Mouse (Mus musculus) heart, embryonic 16.5 days (tissue): ENCODE data around the gene D5Ertd579e. TPM values are rescaled to one million over a fixed set of nuclear protein-coding genes. Genes with fewer than 3 reads are reported as not detected.
"Not testable (repeated sequence)": the region's sequence is repeated elsewhere in the genome, so short reads cannot be mapped to it uniquely, and the experiment has no call there.

Source experiments
- ATAC-seq: fragments of 200-750 bp; cut with Nextera tagmentation; replicated peaks from 2 replicates; pipeline ENCODE4 v1.8.0; 2017; ENCODE audit warnings: moderate number of reproducible peaks; ENCODE audit not compliant: insufficient read depth, low FRiP score; ENCODE audit errors: extremely low read depth
- H3K27ac ChIP-seq: fragments of 300-500 bp; sonication (generic); 2 replicates; pipeline ENCODE4 v1.5.1; 2014; ENCODE audit warnings: mild to moderate bottlenecking, low read length, control low read depth, moderate library complexity
- H3K27me3 ChIP-seq: fragments of 300-500 bp; sonication (generic); 2 replicates; pipeline ENCODE4 v1.6.1; 2014; ENCODE audit warnings: low read length, mixed read lengths; ENCODE audit not compliant: control insufficient read depth, insufficient read depth
- H3K36me3 ChIP-seq: fragments of 300-500 bp; sonication (generic); 2 replicates; pipeline ENCODE4 v1.6.1; 2014; ENCODE audit not compliant: control insufficient read depth, insufficient read depth
- H3K4me1 ChIP-seq: fragments of 300-500 bp; sonication (generic); 2 replicates; pipeline ENCODE4 v1.6.1; 2014; ENCODE audit warnings: low read length, mixed read lengths; ENCODE audit not compliant: control insufficient read depth, insufficient read depth
- H3K4me2 ChIP-seq: fragments of 300-500 bp; sonication (generic); 2 replicates; pipeline ENCODE4 v1.6.1; 2014; ENCODE audit warnings: low read depth, mild to moderate bottlenecking, control low read depth, low read length
- H3K4me3 ChIP-seq: fragments of 300-500 bp; sonication (generic); 2 replicates; pipeline ENCODE4 v1.5.1; 2014; ENCODE audit warnings: mild to moderate bottlenecking, control low read depth, low read length
- H3K9ac ChIP-seq: fragments of 300-500 bp; sonication (generic); 2 replicates; pipeline ENCODE4 v1.6.1; 2014; ENCODE audit warnings: low read length, control low read depth
- H3K9me3 ChIP-seq: fragments of 300-500 bp; sonication (generic); replicated peaks from 2 replicates; pipeline ENCODE4 v1.6.1; 2016; ENCODE audit warnings: low read length; ENCODE audit not compliant: control insufficient read depth
- WGBS: fragments of 180-500 bp; shearing (Covaris S2); extraction: QIAGEN DNeasy Blood & Tissue Kit; methylation state at CpG from one replicate; pipeline ENCODE4 v1.1.7; 2014; 5-methylcytosine and 5-hydroxymethylcytosine counted together
- polyA plus RNA-seq: library from polyadenylated mRNA; unstranded; fragments of >200 nt; fragmentation: Nextera tagmentation; extraction: Ambion mirVana; gene quantifications from 2 replicates; pipeline ENCODE4 v1.2.1, GENCODE M21; 2015

Gene D5Ertd579e
- polyA plus RNA-seq, 1 experiment from 2014 or later: 23.0 TPM

DNA sequence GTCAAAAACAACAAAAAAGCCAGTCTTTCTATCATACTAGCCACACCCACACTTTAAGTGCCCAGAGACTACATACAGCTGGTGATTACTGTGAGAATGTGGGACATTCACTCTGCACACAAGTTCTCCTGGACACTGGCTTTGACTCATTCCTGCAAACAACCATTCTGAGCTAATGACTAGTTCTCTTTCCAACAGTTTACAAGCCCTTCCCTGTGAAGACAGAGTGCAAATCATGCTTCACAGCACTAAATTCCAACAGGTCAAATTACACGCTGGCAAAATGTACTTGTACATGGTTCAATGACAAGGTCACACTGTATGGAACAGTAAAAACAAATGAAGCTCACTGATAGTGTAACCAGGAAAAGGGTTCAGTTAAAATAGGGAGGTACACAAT lies 17.0 kb downstream of the D5Ertd579e start:
- ATAC-seq: 0 out of 2 replicates have a peak, but pooled peaks have one; percentile 6
- 20% methylated on average over 1 of the region's 1 CpGs for WGBS
- no peak overlapping the region for H3K4me3 ChIP-seq

GRCm38 (mm10) chr5:36677907-36678306 lies 17.9 kb downstream of the D5Ertd579e start:
- H3K9ac ChIP-seq: no peak overlapping the region
- no peaks in the 10 kb centered on the region for H3K9me3 ChIP-seq
- H3K36me3 ChIP-seq: no peaks in the 10 kb centered on the region
- H3K4me3 ChIP-seq: no peak overlapping the region
- no peak overlapping the region for H3K27ac ChIP-seq
- no peaks in the 10 kb centered on the region for H3K27me3 ChIP-seq
- no peak for ATAC-seq
- H3K4me1 ChIP-seq: peaks cover 26% of the 10 kb centered on the region
- WGBS: 86% methylated on average over 5 of the region's 5 CpGs
- no peak overlapping the region for H3K4me2 ChIP-seq

More for the DNA sequence above, 17.0 kb downstream of the D5Ertd579e start:
- Histone ChIP-seq H3K27ac (0 out of 2 replicates have a peak overlapping the region, but pooled peaks have one; percentile 1), H3K9ac (no peak overlapping the region), H3K27me3 (no peaks in the 10 kb centered on the region), H3K9me3 (no peaks in the 10 kb centered on the region), H3K4me1 (peaks cover 26% of the 10 kb centered on the region), H3K4me2 (no peak overlapping the region), H3K36me3 (no peaks in the 10 kb centered on the region)

DNA sequence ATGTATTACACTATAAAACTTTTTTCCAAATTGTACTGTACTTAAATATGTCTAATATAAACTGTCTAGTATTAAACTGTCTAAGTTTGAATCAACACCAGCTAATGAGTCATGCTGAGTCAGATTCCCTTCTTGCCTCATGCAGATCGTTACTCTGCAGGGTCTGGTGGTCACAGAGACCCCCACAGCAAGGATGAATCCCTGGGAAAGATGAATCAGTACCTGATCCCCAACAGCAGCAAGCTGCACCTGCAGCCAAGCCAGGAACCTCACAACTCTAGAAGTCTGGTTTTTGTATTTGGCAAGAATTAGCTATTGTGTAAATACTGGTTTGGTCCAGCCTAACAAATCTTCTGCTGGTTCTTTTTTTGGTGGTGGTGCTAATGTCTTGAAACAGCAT lies 20.4 kb downstream of the D5Ertd579e start:
- 41% methylated on average over 1 of the region's 1 CpGs for WGBS
- ATAC-seq: no peak
- Histone ChIP-seq H3K27me3 (no peaks in the 10 kb centered on the region), H3K4me1 (peaks cover 19% of the 10 kb centered on the region), H3K4me3 (no peak overlapping the region), H3K27ac (no peak overlapping the region), H3K36me3 (peaks cover 6% of the 10 kb centered on the region), H3K4me2 (no peak overlapping the region), H3K9me3 (no peaks in the 10 kb centered on the region), H3K9ac (no peak overlapping the region)

DNA sequence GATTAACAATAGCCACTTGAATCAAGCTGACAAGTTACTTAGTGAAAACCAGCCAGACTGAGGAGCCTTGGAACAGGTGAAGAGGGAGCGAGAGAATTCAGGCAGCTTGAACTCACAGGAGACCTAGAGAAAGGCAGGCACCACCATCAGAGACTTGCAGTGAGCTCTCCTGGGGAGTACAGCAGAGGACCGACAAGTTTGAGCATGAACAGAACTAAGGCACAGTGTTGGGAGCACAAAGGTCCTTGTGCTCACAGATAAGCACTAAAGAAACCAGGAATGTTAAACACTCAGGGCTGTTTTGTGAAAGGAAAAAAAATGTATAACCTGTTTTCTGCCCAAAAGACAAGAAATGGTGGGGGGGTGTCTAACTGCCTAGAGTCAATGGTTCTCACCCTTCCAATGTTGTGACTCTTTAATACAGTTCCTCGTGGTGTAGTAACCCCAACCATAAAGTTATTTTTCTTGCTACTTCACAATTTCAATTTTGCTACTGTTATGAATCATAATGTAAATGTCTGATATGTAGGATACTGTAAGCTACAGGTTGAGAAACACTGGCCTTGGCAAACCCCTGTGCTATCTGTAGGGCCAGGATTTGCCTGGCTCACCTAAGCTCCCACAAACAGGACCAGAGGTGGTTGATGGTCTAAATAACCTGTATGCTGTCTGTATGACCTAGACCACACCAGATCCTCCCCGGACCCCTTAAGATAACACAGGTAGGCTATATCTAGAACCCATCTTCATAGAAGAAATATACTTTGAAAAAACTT lies 21.0 kb downstream of the D5Ertd579e start:
- Histone ChIP-seq H3K9me3 (no peaks in the 10 kb centered on the region), H3K36me3 (peaks cover 6% of the 10 kb centered on the region), H3K9ac (no peak overlapping the region), H3K4me3 (no peak overlapping the region), H3K4me1 (peaks cover 23% of the 10 kb centered on the region), H3K4me2 (no peak overlapping the region), H3K27ac (no peak overlapping the region), H3K27me3 (no peaks in the 10 kb centered on the region)
- ATAC-seq: no peak
- 58% methylated on average over 4 of the region's 4 CpGs for WGBS

DNA sequence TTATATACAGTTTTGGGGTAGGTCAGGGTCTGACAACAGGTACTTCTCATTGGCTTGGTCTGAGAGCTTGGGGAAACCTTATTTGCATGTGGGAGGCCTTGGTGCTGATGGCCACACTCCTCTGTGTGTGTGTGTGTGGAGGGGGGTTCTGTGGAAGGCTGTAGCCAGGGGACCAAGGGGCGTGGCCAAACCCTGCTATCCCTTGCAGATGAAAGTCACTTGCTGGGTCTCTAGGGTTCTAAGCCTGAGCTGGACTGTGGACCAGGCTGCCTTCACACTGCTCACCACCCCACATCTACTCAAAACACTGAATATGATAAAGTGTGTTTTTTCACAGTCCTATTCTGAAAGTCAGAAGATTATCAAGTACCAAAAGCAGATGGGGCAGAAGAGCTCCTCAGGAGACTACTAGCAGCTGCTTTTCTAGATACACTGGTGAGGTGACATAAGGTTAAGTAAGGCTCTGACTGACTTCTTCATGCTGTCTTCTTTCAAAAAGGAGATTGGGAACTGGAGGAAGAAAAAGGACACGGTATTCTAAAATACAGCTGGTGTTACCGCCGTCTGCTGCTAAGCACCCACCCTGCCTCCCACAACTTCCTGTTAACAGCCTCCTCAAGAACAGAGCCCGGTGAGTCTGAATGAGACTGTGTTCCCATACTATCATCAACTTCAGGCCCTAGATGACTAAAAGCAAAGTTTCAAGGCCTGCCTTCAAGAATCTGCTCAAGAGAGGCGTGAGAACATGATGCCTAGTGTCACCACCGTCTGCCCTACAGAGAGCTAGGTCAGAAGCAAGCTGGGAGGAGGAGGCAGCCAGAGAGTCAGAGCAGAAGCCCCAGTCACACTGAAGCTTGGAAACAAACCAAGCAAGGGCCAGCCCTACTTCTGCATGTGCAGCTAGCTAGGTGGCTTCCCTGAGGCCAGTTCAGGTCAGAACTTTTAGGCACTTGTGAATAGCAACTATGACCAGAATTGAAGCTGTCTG lies 26.5 kb downstream of the D5Ertd579e start:
- ATAC-seq: peak; percentile 32; the same call in 1 of the 2 replicates

GRCm38 (mm10) chr5:36668572-36668971 lies 27.3 kb downstream of the D5Ertd579e start:
- peaks cover 6% of the 10 kb centered on the region for H3K36me3 ChIP-seq
- peaks cover 10% of the 10 kb centered on the region for H3K4me1 ChIP-seq
- H3K4me2 ChIP-seq: no peak overlapping the region
- no peak; the same call in 1 of the 2 replicates for ATAC-seq
- WGBS: 76% methylated on average over 8 of the region's 8 CpGs
- H3K27me3 ChIP-seq: no peaks in the 10 kb centered on the region
- no peak overlapping the region for H3K27ac ChIP-seq
- no peaks in the 10 kb centered on the region for H3K9me3 ChIP-seq
- no peak overlapping the region for H3K9ac ChIP-seq
- no peak overlapping the region for H3K4me3 ChIP-seq

More for the DNA sequence above, 26.5 kb downstream of the D5Ertd579e start:
- WGBS: 62% methylated on average over 7 of the region's 7 CpGs
- Histone ChIP-seq H3K9me3 (no peaks in the 10 kb centered on the region), H3K4me2 (no peak overlapping the region), H3K27me3 (no peaks in the 10 kb centered on the region), H3K36me3 (peaks cover 6% of the 10 kb centered on the region), H3K27ac (peak overlapping the region; percentile 10; the same call in 1 of the 2 replicates), H3K4me1 (peaks cover 6% of the 10 kb centered on the region; the same call in 1 of the 2 replicates), H3K9ac (no peak overlapping the region), H3K4me3 (no peak overlapping the region)

DNA sequence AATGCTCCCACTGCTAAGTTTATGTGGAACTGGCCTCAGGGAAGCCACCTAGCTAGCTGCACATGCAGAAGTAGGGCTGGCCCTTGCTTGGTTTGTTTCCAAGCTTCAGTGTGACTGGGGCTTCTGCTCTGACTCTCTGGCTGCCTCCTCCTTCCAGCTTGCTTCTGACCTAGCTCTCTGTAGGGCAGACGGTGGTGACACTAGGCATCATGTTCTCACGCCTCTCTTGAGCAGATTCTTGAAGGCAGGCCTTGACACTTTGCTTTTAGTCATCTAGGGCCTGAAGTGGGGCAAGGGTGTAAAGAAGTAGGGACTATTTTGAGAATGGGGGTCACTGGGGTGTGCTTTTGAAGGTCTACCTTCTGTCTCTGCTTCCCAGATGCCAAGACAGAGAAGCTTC lies 27.8 kb downstream of the D5Ertd579e start:
- ATAC-seq, H3K9me3 ChIP-seq, H3K27ac ChIP-seq, H3K36me3 ChIP-seq, H3K4me3 ChIP-seq, H3K4me2 ChIP-seq, H3K9ac ChIP-seq, H3K27me3 ChIP-seq: not testable (repeated sequence)
- 62% methylated on average over 2 of the region's 2 CpGs for WGBS
- peaks cover 14% of the 10 kb centered on the region for H3K4me1 ChIP-seq

DNA sequence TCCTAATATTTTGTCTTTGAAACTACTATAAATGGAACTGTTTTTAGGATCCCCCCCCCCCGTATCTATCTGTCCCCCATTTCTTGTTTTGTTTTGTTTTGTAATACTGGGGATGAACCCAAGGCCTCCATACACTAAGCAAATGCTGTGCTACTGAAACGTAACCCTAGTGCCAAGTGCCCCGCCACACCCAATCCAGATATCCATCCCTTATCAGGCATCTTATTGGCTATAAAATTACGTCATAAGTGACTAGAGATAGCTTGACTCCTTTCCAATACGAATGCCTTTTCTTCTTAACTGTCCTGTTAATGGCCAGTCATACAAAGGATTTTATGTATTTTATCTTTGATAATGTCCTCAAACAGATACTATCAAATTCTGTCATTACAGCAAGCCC lies 28.7 kb downstream of the D5Ertd579e start:
- no peak overlapping the region for H3K4me2 ChIP-seq
- peaks cover 2% of the 10 kb centered on the region; the same call in 1 of the 2 replicates for H3K36me3 ChIP-seq
- H3K9me3 ChIP-seq: no peaks in the 10 kb centered on the region
- H3K4me1 ChIP-seq: peaks cover 14% of the 10 kb centered on the region
- WGBS: 87% methylated on average over 5 of the region's 5 CpGs
- H3K9ac ChIP-seq: no peak overlapping the region
- no peak overlapping the region for H3K27ac ChIP-seq
- no peak for ATAC-seq
- no peak overlapping the region for H3K4me3 ChIP-seq
- no peaks in the 10 kb centered on the region for H3K27me3 ChIP-seq
